Mouse (Mus musculus) myocyte (in vitro differentiated cells): ENCODE measurements around the gene Itgal. TPM values are rescaled to one million over a fixed set of nuclear protein-coding genes. Genes with fewer than 3 reads are reported as not detected.

ENCODE experiments used
- H3K27me3 ChIP-seq: one replicate; pipeline ENCODE4 v1.6.1; 2011; ENCODE audit not compliant: control insufficient read depth, insufficient read depth, insufficient read length
- H3K36me3 ChIP-seq: one replicate; pipeline ENCODE4 v1.6.1; 2011; ENCODE audit not compliant: control insufficient read depth, insufficient read depth
- H3K4me2 ChIP-seq: one replicate; pipeline ENCODE4 v1.6.1; 2011; ENCODE audit warnings: low read depth, control low read depth
- H3K4me3 ChIP-seq: one replicate; pipeline ENCODE4 v1.5.1; 2011; ENCODE audit warnings: mild to moderate bottlenecking, control low read depth, moderate library complexity
- H3K79me2 ChIP-seq: one replicate; pipeline ENCODE4 v1.6.1; 2011; ENCODE audit not compliant: control insufficient read depth, insufficient read depth
- H3ac ChIP-seq: one replicate; pipeline ENCODE4 v1.6.1; 2011; ENCODE audit not compliant: control insufficient read depth, insufficient read length
- CEBPB ChIP-seq: IDR thresholded peaks from 2 replicates; pipeline ENCODE4 v1.6.1; 2011; ENCODE audit warnings: mild to moderate bottlenecking, moderate library complexity; ENCODE audit not compliant: poor library complexity, insufficient read depth, severe bottlenecking
- E2F4 ChIP-seq: IDR thresholded peaks from one replicate; pipeline ENCODE4 v1.6.1; 2011; ENCODE audit warnings: mild to moderate bottlenecking, control low read depth, moderate library complexity; ENCODE audit not compliant: insufficient read depth
- MAX ChIP-seq: IDR thresholded peaks from one replicate; pipeline ENCODE4 v1.6.1; 2011; ENCODE audit warnings: low read depth, mild to moderate bottlenecking, control low read depth
- MYOD1 ChIP-seq, 3 experiments: IDR thresholded peaks; one replicate each; pipeline ENCODE4 v1.6.1; 2011; ENCODE audit warnings: control low read depth in 2 of 3, low read depth in 2 of 3, mild to moderate bottlenecking in 2 of 3, moderate library complexity in 1 of 3; ENCODE audit not compliant: insufficient read length in 2 of 3, control insufficient read depth in 1 of 3
- MYOG ChIP-seq, 3 experiments: IDR thresholded peaks; one replicate each; pipeline ENCODE4 v1.6.1; 2011; ENCODE audit warnings: control low read depth in 2 of 3, low read depth in 2 of 3, mild to moderate bottlenecking in 2 of 3; ENCODE audit not compliant: insufficient read length in 2 of 3, control insufficient read depth in 1 of 3, insufficient read depth in 1 of 3
- POLR2A ChIP-seq: IDR thresholded peaks from one replicate; pipeline ENCODE4 v1.6.1; 2011; ENCODE audit warnings: low read depth, mild to moderate bottlenecking, control low read depth, moderate library complexity; ENCODE audit not compliant: insufficient read length
- POLR2AphosphoS2 ChIP-seq: IDR thresholded peaks from one replicate; pipeline ENCODE4 v1.6.1; 2011; ENCODE audit warnings: low read depth, control low read depth; ENCODE audit not compliant: insufficient read length
- REST ChIP-seq: IDR thresholded peaks from one replicate; pipeline ENCODE4 v1.6.1; 2011; ENCODE audit warnings: mild to moderate bottlenecking, control low read depth, moderate library complexity; ENCODE audit not compliant: insufficient read depth, insufficient read length
- SRF ChIP-seq: IDR thresholded peaks from one replicate; pipeline ENCODE4 v1.6.1; 2011; ENCODE audit warnings: low read depth; ENCODE audit not compliant: control insufficient read depth, insufficient read length
- TCF12 ChIP-seq: IDR thresholded peaks from one replicate; pipeline ENCODE4 v1.6.1; 2011; ENCODE audit warnings: mild to moderate bottlenecking, control low read depth; ENCODE audit not compliant: poor library complexity, insufficient read depth, severe bottlenecking
- TCF3 ChIP-seq: IDR thresholded peaks from one replicate; pipeline ENCODE4 v1.6.1; 2011; ENCODE audit warnings: low read depth, control low read depth; ENCODE audit not compliant: insufficient read length
- USF1 ChIP-seq: IDR thresholded peaks from one replicate; pipeline ENCODE4 v1.6.1; 2011; ENCODE audit warnings: low read depth, mild to moderate bottlenecking, control low read depth, moderate library complexity
- polyA plus RNA-seq: library from polyadenylated mRNA; unstranded; fragments of >200 nt; fragmentation: generic; extraction: Trizol; gene quantifications from one replicate; pipeline ENCODE4 v1.2.1, GENCODE M21; 2012; ENCODE audit warnings: missing spikeins

Gene Itgal
- polyA plus RNA-seq, 1 experiment, result 0.16 TPM

DNA sequence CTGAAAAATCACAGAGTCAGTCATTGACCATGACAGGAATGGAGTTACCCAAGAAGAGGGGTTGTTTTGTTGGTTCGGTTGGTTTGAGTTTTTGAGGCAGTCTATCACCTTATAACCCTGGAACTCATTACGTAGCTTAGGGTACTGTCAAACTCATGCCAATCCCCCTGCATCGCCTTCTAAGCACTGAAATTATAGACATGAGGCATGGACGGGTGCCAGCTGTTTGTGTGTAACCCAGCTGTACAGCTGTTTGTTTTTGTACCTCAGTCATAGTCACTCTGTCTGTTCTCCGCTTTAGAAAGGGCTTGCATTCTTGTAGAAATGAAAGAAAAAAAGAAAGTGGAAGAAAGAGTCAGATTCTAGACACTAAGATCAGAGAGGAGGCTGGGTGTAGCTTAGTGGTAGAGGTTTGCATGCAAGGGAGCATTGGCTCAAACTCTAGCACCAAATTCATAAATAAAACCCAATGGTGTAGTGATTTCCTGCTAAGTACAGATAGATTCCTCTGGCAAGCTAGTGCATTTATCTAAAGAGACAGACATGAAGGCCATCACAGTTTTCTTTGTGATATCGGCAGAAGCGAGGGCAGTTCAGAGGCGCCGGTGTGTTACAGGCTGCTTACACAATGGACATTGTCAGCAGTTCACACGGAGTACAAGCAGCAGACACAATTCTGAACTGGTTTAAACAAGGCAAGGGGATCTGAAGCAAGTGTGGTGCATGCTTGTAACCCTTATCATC lies 33.7 kb upstream of the Itgal start:
- Histone ChIP-seq H3K4me3 (no peak overlapping the region), H3ac (no peak overlapping the region), H3K79me2 (no peaks in the 10 kb centered on the region), H3K36me3 (no peaks in the 10 kb centered on the region), H3K27me3 (no peaks in the 10 kb centered on the region), H3K4me2 (no peak overlapping the region)
- TF ChIP-seq MAX (no peak), MYOG (IDR thresholded peaks at IDR 0.05; ENCODE audit: control insufficient read depth in 1 of 3, insufficient read depth in 1 of 3, insufficient read length in 2 of 3, low read depth in 2 of 3) (no peak), MYOD1 (IDR thresholded peaks at IDR 0.05; ENCODE audit: control insufficient read depth in 1 of 3, insufficient read length in 2 of 3, low read depth in 2 of 3) (no peak), TCF12 (no peak), USF1 (no peak), REST (no peak), POLR2AphosphoS2 (no peak), POLR2A (no peak)

DNA sequence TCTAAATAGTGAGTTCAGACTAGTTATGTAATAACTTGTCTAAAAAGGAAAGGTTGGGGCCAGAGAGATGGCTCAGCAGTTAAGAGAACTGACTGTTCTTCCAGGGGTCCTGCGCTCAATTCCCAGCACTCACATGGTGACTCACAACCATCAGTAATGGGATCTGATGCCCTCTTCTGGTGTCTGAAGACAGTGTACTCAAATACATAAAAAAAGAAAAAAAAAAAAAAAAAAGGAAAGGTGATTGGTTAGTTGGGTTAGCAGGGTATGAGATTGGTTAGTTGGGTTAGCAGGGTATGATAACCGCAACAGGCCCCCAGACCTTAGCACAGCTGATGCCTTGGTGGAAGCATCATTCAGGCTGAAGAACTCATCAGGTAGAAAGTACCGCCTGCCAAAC lies 32.5 kb upstream of the Itgal start:
- TF ChIP-seq POLR2AphosphoS2 (no peak), CEBPB (no peak), USF1 (no peak), REST (no peak), MYOG (IDR thresholded peaks at IDR 0.05; ENCODE audit: control insufficient read depth in 1 of 3, insufficient read depth in 1 of 3, insufficient read length in 2 of 3, low read depth in 2 of 3) (no peak), TCF3 (no peak), POLR2A (no peak), E2F4 (no peak), SRF (no peak), MYOD1 (IDR thresholded peaks at IDR 0.05; ENCODE audit: control insufficient read depth in 1 of 3, insufficient read length in 2 of 3, low read depth in 2 of 3) (no peak), MAX (no peak), TCF12 (no peak)
- Histone ChIP-seq H3ac (no peak overlapping the region), H3K79me2 (no peaks in the 10 kb centered on the region), H3K36me3 (no peaks in the 10 kb centered on the region), H3K4me3 (no peak overlapping the region), H3K27me3 (no peaks in the 10 kb centered on the region), H3K4me2 (no peak overlapping the region)

DNA sequence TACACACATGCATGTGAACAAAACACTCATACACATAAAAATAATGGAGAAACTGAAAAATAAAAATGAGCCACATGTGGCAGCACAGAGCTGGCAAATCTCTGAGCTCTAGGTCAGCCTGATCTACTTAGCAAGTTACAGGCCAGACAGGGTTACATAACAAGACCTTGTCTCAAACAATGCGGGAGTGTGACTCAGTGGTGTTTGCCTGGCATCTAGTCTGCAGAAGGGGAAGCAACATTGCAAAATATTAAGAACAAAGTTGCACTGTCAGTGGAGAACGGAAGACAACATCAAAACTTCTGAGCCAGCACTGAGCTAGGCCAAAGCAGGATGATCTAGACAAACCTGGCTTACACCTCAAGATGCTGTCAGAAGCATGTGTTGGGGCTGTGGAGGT lies 25.8 kb upstream of the Itgal start:
- no peak overlapping the region for H3ac ChIP-seq
- H3K27me3 ChIP-seq, result no peaks in the 10 kb centered on the region
- TF ChIP-seq TCF12, result no peak
- TF ChIP-seq TCF3, result no peak
- no peak for TF ChIP-seq POLR2A
- TF ChIP-seq SRF, result no peak
- TF ChIP-seq REST, result no peak
- TF ChIP-seq E2F4, result no peak
- no peak for TF ChIP-seq POLR2AphosphoS2
- TF ChIP-seq MYOD1 (IDR thresholded peaks at IDR 0.05; ENCODE audit: control insufficient read depth in 1 of 3, insufficient read length in 2 of 3, low read depth in 2 of 3), result no peak
- TF ChIP-seq MAX, result no peak
- no peak for TF ChIP-seq MYOG (IDR thresholded peaks at IDR 0.05; ENCODE audit: control insufficient read depth in 1 of 3, insufficient read depth in 1 of 3, insufficient read length in 2 of 3, low read depth in 2 of 3)
- TF ChIP-seq USF1, result no peak
- no peak for TF ChIP-seq CEBPB
- no peak overlapping the region for H3K4me3 ChIP-seq
- H3K36me3 ChIP-seq, result no peaks in the 10 kb centered on the region
- H3K79me2 ChIP-seq, result peaks cover 4% of the 10 kb centered on the region
- no peak overlapping the region for H3K4me2 ChIP-seq

GRCm38 (mm10) chr7:127270666-127271065 lies 25.4 kb upstream of the Itgal start:
- H3ac ChIP-seq, result no peak overlapping the region
- H3K4me2 ChIP-seq, result no peak overlapping the region
- no peak overlapping the region for H3K4me3 ChIP-seq
- H3K79me2 ChIP-seq, result peaks cover 4% of the 10 kb centered on the region
- no peaks in the 10 kb centered on the region for H3K36me3 ChIP-seq
- H3K27me3 ChIP-seq, result no peaks in the 10 kb centered on the region
- TF ChIP-seq USF1, result no peak
- no peak for TF ChIP-seq E2F4
- no peak for TF ChIP-seq MAX
- no peak for TF ChIP-seq MYOD1 (IDR thresholded peaks at IDR 0.05; ENCODE audit: control insufficient read depth in 1 of 3, insufficient read length in 2 of 3, low read depth in 2 of 3)
- no peak for TF ChIP-seq SRF
- no peak for TF ChIP-seq POLR2A
- TF ChIP-seq MYOG (IDR thresholded peaks at IDR 0.05; ENCODE audit: control insufficient read depth in 1 of 3, insufficient read depth in 1 of 3, insufficient read length in 2 of 3, low read depth in 2 of 3), result no peak
- TF ChIP-seq POLR2AphosphoS2, result no peak
